Mouse (Mus musculus): ENCODE measurements at regions not wholly inside any gene's neighbourhood (a gene's known extent, or its start where the extent isn't known, plus 50 kb on each side); places are given as distances from the start of the nearest gene placed in this dataset.

GRCm38 (mm10) chr13:115911524-115912459 lies 397.7 kb downstream of the Isl1 start:
- Histone ChIP-seq H3K27ac (ENCODE audit: low read length) (no peak overlapping the region), H3K9ac (replicated peaks; ENCODE audit: low read depth, low read length) (no peak overlapping the region), H3K9me3 (ENCODE audit: control insufficient read depth, low read length) (no peaks in the 10 kb centered on the region), H3K4me3 (replicated peaks; ENCODE audit: low read length) (no peak overlapping the region), H3K4me2 (ENCODE audit: low read length) (no peak overlapping the region; the same call in 1 of the 2 replicates), H3K4me1 (replicated peaks; ENCODE audit: control insufficient read depth, insufficient read depth, low read length) (peaks cover 6% of the 10 kb centered on the region), H3K36me3 (ENCODE audit: control insufficient read depth, insufficient read depth) (no peaks in the 10 kb centered on the region), H3K27me3 (replicated peaks; ENCODE audit: control insufficient read depth, insufficient read depth, low read length) (0 out of 2 replicates have a peak, but pooled peaks cover 3% of the 10 kb centered on the region)
- 8% methylated on average over 6 of the region's 6 CpGs for WGBS
- ATAC-seq, result peak; percentile 82

- peak overlapping the region; percentile 34 for H3K4me2 ChIP-seq (ENCODE audit: low read length)
- peak; percentile 79 for ATAC-seq
- WGBS, result 3% methylated on average over 8 of the region's 8 CpGs
- H3K9ac ChIP-seq (replicated peaks; ENCODE audit: low read depth, low read length), result peak overlapping the region; percentile 22; the same call in 1 of the 2 replicates
- H3K9me3 ChIP-seq (ENCODE audit: control insufficient read depth, low read length), result 0 out of 2 replicates have a peak, but pooled peaks cover 4% of the 10 kb centered on the region
- H3K4me3 ChIP-seq (replicated peaks; ENCODE audit: low read length), result no peak overlapping the region
- H3K4me1 ChIP-seq (replicated peaks; ENCODE audit: control insufficient read depth, insufficient read depth, low read length), result peaks cover 6% of the 10 kb centered on the region
- 0 out of 2 replicates have a peak, but pooled peaks cover 3% of the 10 kb centered on the region for H3K27me3 ChIP-seq (replicated peaks; ENCODE audit: control insufficient read depth, insufficient read depth, low read length)
- H3K36me3 ChIP-seq (ENCODE audit: control insufficient read depth, insufficient read depth), result no peaks in the 10 kb centered on the region
- H3K27ac ChIP-seq (ENCODE audit: low read length), result no peak overlapping the region
These were observed 398.5 kb downstream of the Isl1 start for GRCm38 (mm10) chr13:115910866-115911449.

GRCm38 (mm10) chr13:115880616-115881015 lies 428.9 kb downstream of the Isl1 start:
- H3K27ac ChIP-seq (ENCODE audit: low read length), result no peak overlapping the region
- H3K27me3 ChIP-seq (replicated peaks; ENCODE audit: control insufficient read depth, insufficient read depth, low read length), result no peaks in the 10 kb centered on the region
- WGBS, result 72% methylated on average over 1 of the region's 1 CpGs

GRCm38 (mm10) chr13:115860480-115860879 lies 449.0 kb downstream of the Isl1 start:
- Histone ChIP-seq H3K27me3 (replicated peaks; ENCODE audit: control insufficient read depth, insufficient read depth, low read length) (no peaks in the 10 kb centered on the region), H3K27ac (ENCODE audit: low read length) (no peak overlapping the region), H3K4me2 (ENCODE audit: low read length) (no peak overlapping the region), H3K9me3 (ENCODE audit: control insufficient read depth, low read length) (no peaks in the 10 kb centered on the region), H3K9ac (replicated peaks; ENCODE audit: low read depth, low read length) (no peak overlapping the region), H3K36me3 (ENCODE audit: control insufficient read depth, insufficient read depth) (no peaks in the 10 kb centered on the region), H3K4me3 (replicated peaks; ENCODE audit: low read length) (no peak overlapping the region), H3K4me1 (replicated peaks; ENCODE audit: control insufficient read depth, insufficient read depth, low read length) (no peaks in the 10 kb centered on the region)
- 78% methylated on average over 3 of the region's 3 CpGs for WGBS
- no peak for ATAC-seq

More at GRCm38 (mm10) chr13:115880616-115881015, 428.9 kb downstream of the Isl1 start:
- Histone ChIP-seq H3K36me3 (ENCODE audit: control insufficient read depth, insufficient read depth) (no peaks in the 10 kb centered on the region), H3K4me3 (replicated peaks; ENCODE audit: low read length) (no peak overlapping the region), H3K9ac (replicated peaks; ENCODE audit: low read depth, low read length) (no peak overlapping the region), H3K4me2 (ENCODE audit: low read length) (no peak overlapping the region), H3K9me3 (ENCODE audit: control insufficient read depth, low read length) (no peaks in the 10 kb centered on the region), H3K4me1 (replicated peaks; ENCODE audit: control insufficient read depth, insufficient read depth, low read length) (no peaks in the 10 kb centered on the region)
- ATAC-seq, result no peak

GRCm38 (mm10) chr13:115856632-115857031 lies 452.9 kb downstream of the Isl1 start:
- no peak overlapping the region for H3K9ac ChIP-seq (replicated peaks; ENCODE audit: low read depth, low read length)
- no peak for ATAC-seq

GRCm38 (mm10) chr13:115852689-115853356 lies 456.7 kb downstream of the Isl1 start:
- ATAC-seq, result no peak
- no peak overlapping the region for H3K9ac ChIP-seq (replicated peaks; ENCODE audit: low read depth, low read length)
- no peaks in the 10 kb centered on the region for H3K4me1 ChIP-seq (replicated peaks; ENCODE audit: control insufficient read depth, insufficient read depth, low read length)
- H3K4me2 ChIP-seq (ENCODE audit: low read length), result no peak overlapping the region
- no peak overlapping the region for H3K27ac ChIP-seq (ENCODE audit: low read length)
- no peak overlapping the region for H3K4me3 ChIP-seq (replicated peaks; ENCODE audit: low read length)
- 60% methylated on average over 3 of the region's 3 CpGs for WGBS
- H3K27me3 ChIP-seq (replicated peaks; ENCODE audit: control insufficient read depth, insufficient read depth, low read length), result no peaks in the 10 kb centered on the region
- no peaks in the 10 kb centered on the region for H3K36me3 ChIP-seq (ENCODE audit: control insufficient read depth, insufficient read depth)
- H3K9me3 ChIP-seq (ENCODE audit: control insufficient read depth, low read length), result no peaks in the 10 kb centered on the region

More at GRCm38 (mm10) chr13:115856632-115857031, 452.9 kb downstream of the Isl1 start:
- no peaks in the 10 kb centered on the region for H3K27me3 ChIP-seq (replicated peaks; ENCODE audit: control insufficient read depth, insufficient read depth, low read length)
- no peaks in the 10 kb centered on the region for H3K4me1 ChIP-seq (replicated peaks; ENCODE audit: control insufficient read depth, insufficient read depth, low read length)
- H3K4me2 ChIP-seq (ENCODE audit: low read length), result no peak overlapping the region
- no peaks in the 10 kb centered on the region for H3K9me3 ChIP-seq (ENCODE audit: control insufficient read depth, low read length)
- 86% methylated on average over 4 of the region's 4 CpGs for WGBS
- H3K36me3 ChIP-seq (ENCODE audit: control insufficient read depth, insufficient read depth), result no peaks in the 10 kb centered on the region
- no peak overlapping the region for H3K4me3 ChIP-seq (replicated peaks; ENCODE audit: low read length)
- H3K27ac ChIP-seq (ENCODE audit: low read length), result no peak overlapping the region

- no peaks in the 10 kb centered on the region for H3K27me3 ChIP-seq (replicated peaks; ENCODE audit: control insufficient read depth, insufficient read depth, low read length)
- no peak overlapping the region for H3K27ac ChIP-seq (ENCODE audit: low read length)
- H3K4me1 ChIP-seq (replicated peaks; ENCODE audit: control insufficient read depth, insufficient read depth, low read length), result no peaks in the 10 kb centered on the region
- H3K4me2 ChIP-seq (ENCODE audit: low read length), result no peak overlapping the region
- ATAC-seq, result no peak
- H3K4me3 ChIP-seq (replicated peaks; ENCODE audit: low read length), result no peak overlapping the region
- 66% methylated on average over 10 of the region's 10 CpGs for WGBS
- H3K9ac ChIP-seq (replicated peaks; ENCODE audit: low read depth, low read length), result no peak overlapping the region
- H3K36me3 ChIP-seq (ENCODE audit: control insufficient read depth, insufficient read depth), result no peaks in the 10 kb centered on the region
- H3K9me3 ChIP-seq (ENCODE audit: control insufficient read depth, low read length), result no peaks in the 10 kb centered on the region
These were observed 466.4 kb downstream of the Isl1 start for GRCm38 (mm10) chr13:115843121-115843520.

GRCm38 (mm10) chr13:115836203-115836768 lies 473.2 kb downstream of the Isl1 start:
- no peaks in the 10 kb centered on the region for H3K9me3 ChIP-seq (ENCODE audit: control insufficient read depth, low read length)
- H3K4me2 ChIP-seq (ENCODE audit: low read length), result no peak overlapping the region
- no peaks in the 10 kb centered on the region for H3K36me3 ChIP-seq (ENCODE audit: control insufficient read depth, insufficient read depth)
- no peaks in the 10 kb centered on the region for H3K4me1 ChIP-seq (replicated peaks; ENCODE audit: control insufficient read depth, insufficient read depth, low read length)
- H3K4me3 ChIP-seq (replicated peaks; ENCODE audit: low read length), result no peak overlapping the region
- no peaks in the 10 kb centered on the region for H3K27me3 ChIP-seq (replicated peaks; ENCODE audit: control insufficient read depth, insufficient read depth, low read length)
- H3K9ac ChIP-seq (replicated peaks; ENCODE audit: low read depth, low read length), result no peak overlapping the region
- WGBS, result 60% methylated on average over 6 of the region's 6 CpGs
- ATAC-seq, result no peak
- H3K27ac ChIP-seq (ENCODE audit: low read length), result no peak overlapping the region

GRCm38 (mm10) chr13:115825191-115825590 lies 484.3 kb downstream of the Isl1 start:
- H3K4me1 ChIP-seq (replicated peaks; ENCODE audit: control insufficient read depth, insufficient read depth, low read length), result no peaks in the 10 kb centered on the region
- WGBS, result 78% methylated on average over 6 of the region's 6 CpGs
- H3K27me3 ChIP-seq (replicated peaks; ENCODE audit: control insufficient read depth, insufficient read depth, low read length), result no peaks in the 10 kb centered on the region
- H3K9ac ChIP-seq (replicated peaks; ENCODE audit: low read depth, low read length), result no peak overlapping the region
- no peak for ATAC-seq
- no peak overlapping the region for H3K27ac ChIP-seq (ENCODE audit: low read length)
- H3K9me3 ChIP-seq (ENCODE audit: control insufficient read depth, low read length), result no peaks in the 10 kb centered on the region
- H3K36me3 ChIP-seq (ENCODE audit: control insufficient read depth, insufficient read depth), result no peaks in the 10 kb centered on the region
- no peak overlapping the region for H3K4me3 ChIP-seq (replicated peaks; ENCODE audit: low read length)
- no peak overlapping the region for H3K4me2 ChIP-seq (ENCODE audit: low read length)
